Mouse (Mus musculus) liver, adult 2 months (tissue): ENCODE results near the gene Csnk1e. TPM values are rescaled to one million over a fixed set of nuclear protein-coding genes. Genes with fewer than 3 reads are reported as not detected.
"Not testable (repeated sequence)": the region's sequence is repeated elsewhere in the genome, so short reads cannot be mapped to it uniquely, and the experiment has no call there.

ENCODE experiments used
- DNase-seq: peaks from one replicate; pipeline ENCODE4 v3.0.0-alpha.2; 2011; ENCODE audit warnings: low read depth, low spot score; ENCODE audit errors: extremely low read depth
- H3K27ac ChIP-seq: fragments of 200-500 bp; replicated peaks from 2 replicates; pipeline ENCODE4 v1.5.1; 2012; ENCODE audit warnings: low read depth, mild to moderate bottlenecking, control low read depth, inconsistent platforms, low read length; ENCODE audit not compliant: insufficient read depth
- H3K27me3 ChIP-seq: fragments of 200-500 bp; 2 replicates; pipeline ENCODE4 v1.6.1; 2012; ENCODE audit warnings: mild to moderate bottlenecking, moderate library complexity, low read length, inconsistent platforms; ENCODE audit not compliant: control insufficient read depth, insufficient read depth
- H3K36me3 ChIP-seq: fragments of 200-500 bp; 2 replicates; pipeline ENCODE4 v1.6.1; 2012; ENCODE audit warnings: low read length, inconsistent platforms; ENCODE audit not compliant: control insufficient read depth, insufficient read depth
- H3K4me1 ChIP-seq: fragments of 200-500 bp; 2 replicates; pipeline ENCODE4 v1.6.1; 2011; ENCODE audit warnings: low read length; ENCODE audit not compliant: control insufficient read depth, insufficient read depth
- H3K4me3 ChIP-seq: fragments of 200-500 bp; 2 replicates; pipeline ENCODE4 v1.5.1; 2011; ENCODE audit warnings: low read depth, mild to moderate bottlenecking, control low read depth, low read length, moderate library complexity; ENCODE audit not compliant: insufficient read depth
- H3K79me2 ChIP-seq: fragments of 200-500 bp; 2 replicates; pipeline ENCODE4 v1.6.1; 2012; ENCODE audit warnings: inconsistent platforms, mild to moderate bottlenecking, low read length, moderate library complexity; ENCODE audit not compliant: control insufficient read depth, insufficient read depth
- H3K9ac ChIP-seq: fragments of 200-500 bp; 2 replicates; pipeline ENCODE4 v1.6.1; 2012; ENCODE audit warnings: low read depth, mild to moderate bottlenecking, control low read depth, inconsistent platforms, low read length
- CTCF ChIP-seq: fragments of 200-500 bp; IDR thresholded peaks from 2 replicates; pipeline ENCODE4 v1.5.1; 2011; ENCODE audit warnings: low read depth, low read length, control low read depth
- POLR2A ChIP-seq: fragments of 200-500 bp; IDR thresholded peaks from 2 replicates; pipeline ENCODE4 v1.6.1; 2011; ENCODE audit warnings: low read length, control low read depth; ENCODE audit not compliant: insufficient read depth; ENCODE audit errors: extremely low read depth
- WGBS: fragments of 180-500 bp; shearing (Covaris S2); methylation state at CpG from one replicate; pipeline ENCODE4 v1.1.7; 2018; 5-methylcytosine and 5-hydroxymethylcytosine counted together
- polyA plus RNA-seq: library from polyadenylated mRNA; depleted of rRNA; stranded (reverse); fragments of >200 nt; gene quantifications from 2 replicates; pipeline ENCODE4 v1.2.3, GENCODE M21; 2012
- total RNA-seq: library from RNA; depleted of rRNA; stranded (reverse); fragments of >200 nt; gene quantifications from 2 replicates; pipeline ENCODE4 v1.2.3, GENCODE M21; 2014

Csnk1e gene
- total and polyA plus RNA-seq, 2 experiments: 4.3 to 6.6 TPM

- Histone ChIP-seq H3K27ac (no peak overlapping the region), H3K4me3 (no peak overlapping the region), H3K27me3 (no peaks in the 10 kb centered on the region), H3K4me1 (peaks cover 3% of the 10 kb centered on the region; the same call in 1 of the 2 replicates), H3K79me2 (no peaks in the 10 kb centered on the region), H3K9ac (no peak overlapping the region), H3K36me3 (no peaks in the 10 kb centered on the region)
- DNase-seq: no peak
- TF ChIP-seq POLR2A (no peak), CTCF (no peak)
- 63% methylated on average over 10 of the region's 10 CpGs for WGBS
Measured at GRCm38 (mm10) chr15:79471095-79471494, 15.7 kb upstream of the Csnk1e start.

GRCm38 (mm10) chr15:79470583-79470982 lies 15.2 kb upstream of the Csnk1e start:
- no peak overlapping the region for H3K27ac ChIP-seq
- TF ChIP-seq POLR2A: no peak
- TF ChIP-seq CTCF: no peak
- no peaks in the 10 kb centered on the region for H3K79me2 ChIP-seq
- 34% methylated on average over 17 of the region's 17 CpGs for WGBS
- H3K9ac ChIP-seq: no peak overlapping the region
- H3K4me1 ChIP-seq: peaks cover 3% of the 10 kb centered on the region; the same call in 1 of the 2 replicates
- no peaks in the 10 kb centered on the region for H3K36me3 ChIP-seq
- no peak for DNase-seq
- H3K4me3 ChIP-seq: no peak overlapping the region
- no peaks in the 10 kb centered on the region for H3K27me3 ChIP-seq

DNA sequence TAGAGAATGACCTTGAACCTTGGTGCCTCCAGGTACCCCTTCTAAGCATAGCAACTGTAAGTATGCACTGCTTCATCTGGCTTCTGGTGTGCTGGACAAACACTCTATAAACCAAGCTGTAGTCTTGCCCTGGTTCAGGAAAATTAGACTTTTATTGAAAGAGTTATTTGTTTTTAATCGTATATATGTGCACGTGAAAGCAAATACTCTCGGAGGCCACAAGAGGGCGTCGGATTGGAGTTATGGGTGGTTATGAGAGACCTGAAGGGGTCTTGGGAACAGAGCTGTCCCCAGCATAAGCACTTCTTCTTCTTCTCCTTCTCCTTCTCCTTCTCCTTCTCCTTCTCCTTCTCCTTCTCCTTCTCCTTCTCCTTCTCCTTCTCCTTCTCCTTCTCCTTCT lies 14.2 kb upstream of the Csnk1e start:
- TF ChIP-seq CTCF (no peak), POLR2A (no peak)
- Histone ChIP-seq H3K27me3 (no peaks in the 10 kb centered on the region), H3K4me1 (peaks cover 3% of the 10 kb centered on the region; the same call in 1 of the 2 replicates), H3K4me3 (no peak overlapping the region), H3K36me3 (no peaks in the 10 kb centered on the region), H3K9ac (no peak overlapping the region), H3K79me2 (no peaks in the 10 kb centered on the region), H3K27ac (no peak overlapping the region)
- WGBS: 63% methylated on average over 5 of the region's 5 CpGs
- DNase-seq: no peak

DNA sequence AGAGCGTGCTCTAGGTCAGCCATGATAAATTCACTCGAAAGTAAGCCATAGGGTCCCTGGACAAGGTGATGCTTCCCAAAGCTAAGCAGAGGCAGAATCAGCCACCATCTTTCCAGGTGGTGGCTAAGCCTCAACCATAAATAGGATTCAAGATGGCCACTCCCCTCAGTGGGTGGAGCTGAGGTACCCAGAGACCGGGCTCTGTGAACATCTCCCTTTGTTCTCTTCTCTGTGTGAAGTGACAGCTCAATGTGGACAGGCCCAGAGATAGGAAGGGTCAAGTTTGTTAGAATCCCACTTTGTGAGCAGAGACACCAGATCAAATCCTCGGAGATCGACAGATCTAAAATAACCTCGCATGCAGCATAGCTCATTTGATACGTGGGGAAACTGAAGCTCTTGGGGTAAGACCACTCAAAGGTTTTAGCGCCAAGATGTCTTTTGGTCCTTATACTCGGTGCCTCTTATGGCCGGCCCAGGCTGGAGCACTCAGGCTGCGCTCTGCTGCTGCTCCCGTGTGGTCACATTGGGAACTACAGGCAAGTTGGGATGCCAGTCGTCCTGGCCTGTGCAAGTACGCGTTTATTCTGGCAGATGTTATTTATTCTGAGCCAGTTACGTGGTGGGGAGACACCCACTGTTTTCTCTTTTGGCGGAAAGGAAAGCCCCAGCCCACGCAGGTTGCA lies 11.4 kb upstream of the Csnk1e start:
- peaks cover 5% of the 10 kb centered on the region; the same call in 1 of the 2 replicates for H3K27me3 ChIP-seq
- WGBS: 7% methylated on average over 18 of the region's 18 CpGs
- H3K4me3 ChIP-seq: no peak overlapping the region
- H3K36me3 ChIP-seq: no peaks in the 10 kb centered on the region
- TF ChIP-seq POLR2A (no peak), CTCF (peak; percentile 99)
- H3K4me1 ChIP-seq: peaks cover 3% of the 10 kb centered on the region; the same call in 1 of the 2 replicates
- H3K9ac ChIP-seq: no peak overlapping the region
- H3K27ac ChIP-seq: no peak overlapping the region
- H3K79me2 ChIP-seq: no peaks in the 10 kb centered on the region
- peak; percentile 44 for DNase-seq

DNA sequence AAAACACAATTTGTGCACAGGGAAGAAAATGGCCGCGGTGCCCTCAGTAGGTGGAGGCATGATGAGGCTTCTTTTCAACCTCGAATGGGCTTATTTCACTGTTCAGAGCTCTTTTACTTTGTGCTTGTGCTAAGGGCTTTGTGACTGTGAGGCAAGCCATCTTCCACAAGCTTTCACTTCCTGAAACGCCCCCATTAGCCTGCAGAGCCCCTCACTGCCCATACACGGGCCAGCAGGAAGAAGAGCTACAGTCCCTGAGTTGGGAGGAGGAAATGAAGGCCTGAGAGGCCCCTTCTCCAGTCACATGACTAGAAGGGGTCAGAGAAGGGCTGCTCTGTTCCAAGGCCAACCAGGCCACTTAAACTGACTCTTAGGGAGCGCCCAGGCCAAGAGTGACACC lies 1.2 kb upstream of the Csnk1e start:
- TF ChIP-seq CTCF (no peak), POLR2A (no peak)
- Histone ChIP-seq H3K4me3 (no peak overlapping the region), H3K27ac (no peak overlapping the region), H3K36me3 (no peaks in the 10 kb centered on the region), H3K9ac (no peak overlapping the region), H3K79me2 (no peaks in the 10 kb centered on the region), H3K27me3 (peaks cover 3% of the 10 kb centered on the region; the same call in 1 of the 2 replicates), H3K4me1 (peaks cover 5% of the 10 kb centered on the region)
- WGBS: 74% methylated on average over 6 of the region's 6 CpGs
- DNase-seq: no peak

DNA sequence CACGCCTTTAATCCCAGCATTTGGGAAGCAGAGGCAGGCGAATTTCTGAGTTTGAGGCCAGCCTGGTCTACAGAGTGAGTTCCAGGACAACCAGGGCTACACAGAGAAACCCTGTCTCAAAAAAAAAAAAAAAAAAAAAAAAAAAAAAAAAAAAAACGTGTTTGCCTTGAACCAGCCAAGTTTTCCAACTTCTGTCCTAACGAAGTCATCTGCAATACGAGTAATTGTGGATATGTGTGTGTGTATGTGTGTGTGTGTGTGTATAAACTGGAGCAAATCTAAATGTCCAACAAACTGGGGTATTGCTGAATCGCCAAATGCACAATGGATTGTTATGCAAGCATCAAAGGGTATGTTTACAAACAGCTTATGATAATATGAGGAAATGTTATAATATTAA lies 738 bp upstream of the Csnk1e start:
- H3K36me3 ChIP-seq, H3K79me2 ChIP-seq, H3K4me1 ChIP-seq, DNase-seq, H3K4me3 ChIP-seq, H3K27ac ChIP-seq, H3K9ac ChIP-seq, H3K27me3 ChIP-seq: not testable (repeated sequence)
- 44% methylated on average over 6 of the region's 6 CpGs for WGBS
